Comparison of ENCODE assay signal across 8 mouse cellular contexts in genomic region chr7:126428154-126428553, GRCm38 (mm10). TPM values are rescaled to one million over a fixed set of nuclear protein-coding genes. Genes with fewer than 3 reads are reported as not detected.
DNase-seq lines count a peak whose midpoint lies in the region; ATAC-seq and TF ChIP-seq lines count a peak whose summit lies in the region.

No protein-coding gene starts in this region.

- H3K9me3 ChIP-seq in intestine, embryonic 14.5 days (ENCODE audit: control insufficient read depth, low read length), result no peaks in the 10 kb centered on the region

- peak overlapping the region; percentile 84 for H3K9ac ChIP-seq in intestine, embryonic 14.5 days (ENCODE audit: low read length)

- peak overlapping the region; percentile 72 for H3ac ChIP-seq in myocyte (ENCODE audit: control insufficient read depth, insufficient read length)

- TF ChIP-seq CTCF in layer of hippocampus, adult 2 months (conservative IDR thresholded peaks at IDR 0.05), result no peak
- no peak for TF ChIP-seq CTCF in cortical plate, adult 2 months (IDR thresholded peaks at IDR 0.05; ENCODE audit: extremely low read depth, insufficient read depth, low read length)

- peak overlapping the region; percentile 71 for H3K4me2 ChIP-seq in intestine, embryonic 14.5 days (ENCODE audit: low read length)
- peak overlapping the region; percentile 98 for H3K4me2 ChIP-seq in myocyte (ENCODE audit: low read depth)

- WGBS in intestine, embryonic 14.5 days, result 8% methylated on average over 4 of the region's 4 CpGs

- no peaks in the 10 kb centered on the region for H3K27me3 ChIP-seq in intestine, embryonic 14.5 days (replicated peaks; ENCODE audit: control insufficient read depth, insufficient read depth, low read length)
- H3K27me3 ChIP-seq in myocyte (ENCODE audit: control insufficient read depth, insufficient read depth, insufficient read length), result no peaks in the 10 kb centered on the region

- H3K4me1 ChIP-seq in cortical plate, adult 2 months (ENCODE audit: control insufficient read depth, insufficient read depth, low read length), result peaks cover 4% of the 10 kb centered on the region
- peaks cover 12% of the 10 kb centered on the region for H3K4me1 ChIP-seq in intestine, embryonic 14.5 days (replicated peaks; ENCODE audit: control insufficient read depth, insufficient read depth, low read length)

- ATAC-seq in intestine, embryonic 14.5 days (replicated peaks; ENCODE audit: low FRiP score, low TSS enrichment, low read depth), result peak; percentile 44

- H3K36me3 ChIP-seq in intestine, embryonic 14.5 days (ENCODE audit: control insufficient read depth, insufficient read depth, low read length), result 0 out of 2 replicates have a peak, but pooled peaks cover 3% of the 10 kb centered on the region
- H3K36me3 ChIP-seq in myocyte (ENCODE audit: control insufficient read depth, insufficient read depth), result no peaks in the 10 kb centered on the region

- peak overlapping the region; percentile 65 for H3K4me3 ChIP-seq in layer of hippocampus, adult 2 months
- peak overlapping the region; percentile 82 for H3K4me3 ChIP-seq in cortical plate, adult 2 months (ENCODE audit: insufficient read depth, low read length)
- H3K4me3 ChIP-seq in intestine, embryonic 14.5 days (ENCODE audit: low read depth, low read length), result peak overlapping the region; percentile 69
- H3K4me3 ChIP-seq in myocyte, result peak overlapping the region; percentile 28

- no peak for TF ChIP-seq POLR2A in cortical plate, adult 2 months (IDR thresholded peaks at IDR 0.05; ENCODE audit: extremely low read depth, insufficient read depth, low read length)
- TF ChIP-seq POLR2A in myocyte (IDR thresholded peaks at IDR 0.05; ENCODE audit: insufficient read length, low read depth), result no peak

- H3K27ac ChIP-seq in layer of hippocampus, adult 2 months, result peak overlapping the region; percentile 91
- H3K27ac ChIP-seq in cortical plate, adult 2 months (ENCODE audit: insufficient read depth, low read length), result no peak overlapping the region
- H3K27ac ChIP-seq in intestine, embryonic 14.5 days (ENCODE audit: low read depth), result peak overlapping the region; percentile 95

- H3K79me2 ChIP-seq in myocyte (ENCODE audit: control insufficient read depth, insufficient read depth), result no peaks in the 10 kb centered on the region

- no peak for DNase-seq in layer of hippocampus, adult 2 months (ENCODE audit: low spot score in 2 of 2)
- no peak for DNase-seq in layer of hippocampus, postnatal 36 days
- DNase-seq in intestine, embryonic 14.5 days (ENCODE audit: low spot score), result no peak
- no peak for DNase-seq in left cerebral cortex, adult 18-20 months (ENCODE audit: low spot score in 2 of 2)
- DNase-seq in urinary bladder, adult 18-20 months (ENCODE audit: low spot score in 2 of 2), result no peak
- no peak for DNase-seq in adipocyte (ENCODE audit: low spot score)

TF ChIP-seq in myocyte, 11 proteins besides CTCF, POLR2A, EP300 and RAD21:
- TF ChIP-seq MAX (IDR thresholded peaks at IDR 0.05; ENCODE audit: low read depth) (no peak), POLR2AphosphoS2 (IDR thresholded peaks at IDR 0.05; ENCODE audit: insufficient read length, low read depth) (no peak), MYOD1 (IDR thresholded peaks at IDR 0.05; ENCODE audit: control insufficient read depth in 1 of 3, insufficient read length in 2 of 3, low read depth in 2 of 3) (no peak)

RNA-seq across cellular contexts. Expression of gene Rabep2, which starts 0.4 kb away (rescaled TPM):
- 10 to 100 TPM; 13.5 to 14.7 TPM for total RNA-seq in layer of hippocampus, adult 2 months (2021)
- total RNA-seq in layer of hippocampus, postnatal 36 days (2021), result 10 to 100 TPM; 13.4 to 17.5 TPM
- polyA plus RNA-seq in cortical plate, adult 2 months (2012; rRNA removed), result 21.9 and 23.8 TPM in 2 replicates
- polyA plus RNA-seq in intestine, embryonic 14.5 days (2014; fragmentation: Nextera tagmentation; extraction: Ambion mirVana), result 24.6 and 27.6 TPM in 2 replicates
- 36.7 TPM for polyA plus RNA-seq in myocyte (2012; fragmentation: generic; extraction: Trizol)
- total RNA-seq in left cerebral cortex, adult 18-20 months (2021), result 10 to 100 TPM; 14.0 to 14.6 TPM

RNA-seq across cellular contexts. Expression of gene Cd19, which starts 13.5 kb away (rescaled TPM):
- not detected for total RNA-seq in layer of hippocampus, adult 2 months (2021)
- total RNA-seq in layer of hippocampus, postnatal 36 days (2021), result not detected
- polyA plus RNA-seq in cortical plate, adult 2 months (2012; rRNA removed), result 0.36 and 0.79 TPM in 2 replicates
- polyA plus RNA-seq in intestine, embryonic 14.5 days (2014; fragmentation: Nextera tagmentation; extraction: Ambion mirVana), result not detected in 2 replicates
- polyA plus RNA-seq in myocyte (2012; fragmentation: generic; extraction: Trizol), result 0.01 TPM
- not detected for total RNA-seq in left cerebral cortex, adult 18-20 months (2021)

RNA-seq across cellular contexts. Expression of gene Nfatc2ip, which starts 31.6 kb away (rescaled TPM):
- total RNA-seq in layer of hippocampus, adult 2 months (2021), result 1 to 10 TPM; 7.0 to 7.6 TPM
- total RNA-seq in layer of hippocampus, postnatal 36 days (2021), result 1 to 10 TPM; 6.3 to 6.6 TPM
- 6.3 and 6.4 TPM in 2 replicates for polyA plus RNA-seq in cortical plate, adult 2 months (2012; rRNA removed)
- 2.3 and 2.6 TPM in 2 replicates for polyA plus RNA-seq in intestine, embryonic 14.5 days (2014; fragmentation: Nextera tagmentation; extraction: Ambion mirVana)
- 3.5 TPM for polyA plus RNA-seq in myocyte (2012; fragmentation: generic; extraction: Trizol)
- 1 to 10 TPM; 4.5 to 5.8 TPM for total RNA-seq in left cerebral cortex, adult 18-20 months (2021)

RNA-seq across cellular contexts. Expression of gene Atp2a1, which starts 34.8 kb away (rescaled TPM):
- total RNA-seq in layer of hippocampus, adult 2 months (2021), result under 1 TPM; 0.81 to 0.84 TPM
- under 1 TPM; 0.55 to 0.63 TPM for total RNA-seq in layer of hippocampus, postnatal 36 days (2021)
- 0.52 and 0.57 TPM in 2 replicates for polyA plus RNA-seq in cortical plate, adult 2 months (2012; rRNA removed)
- 0.16 TPM in 1 of 2 replicates, not detected in the other for polyA plus RNA-seq in intestine, embryonic 14.5 days (2014; fragmentation: Nextera tagmentation; extraction: Ambion mirVana)
- polyA plus RNA-seq in myocyte (2012; fragmentation: generic; extraction: Trizol), result 1,699 TPM
- total RNA-seq in left cerebral cortex, adult 18-20 months (2021), result under 1 TPM; 0.12 to 0.49 TPM

RNA-seq across cellular contexts. Expression of gene Sh2b1, which starts 47.1 kb away (rescaled TPM):
- 10 to 100 TPM; 69.1 to 70.1 TPM for total RNA-seq in layer of hippocampus, adult 2 months (2021)
- 10 to 100 TPM; 72.5 to 73.2 TPM for total RNA-seq in layer of hippocampus, postnatal 36 days (2021)
- polyA plus RNA-seq in cortical plate, adult 2 months (2012; rRNA removed), result 63.7 and 66.0 TPM in 2 replicates
- 40.9 and 41.4 TPM in 2 replicates for polyA plus RNA-seq in intestine, embryonic 14.5 days (2014; fragmentation: Nextera tagmentation; extraction: Ambion mirVana)
- polyA plus RNA-seq in myocyte (2012; fragmentation: generic; extraction: Trizol), result 58.8 TPM
- total RNA-seq in left cerebral cortex, adult 18-20 months (2021), result 10 to 100 TPM; 73.1 to 76.3 TPM

Comparison
In these comparisons a context has a peak if more than half of its experiments do, and no peak if none do; other contexts are left out.
1. H3K4me3 ChIP-seq: peak in every context shown above with its lines; median percentile 82 in cortical plate, adult 2 months; 69 in intestine, embryonic 14.5 days; 65 in layer of hippocampus, adult 2 months; 28 in myocyte.